In the genomic region with DNA sequence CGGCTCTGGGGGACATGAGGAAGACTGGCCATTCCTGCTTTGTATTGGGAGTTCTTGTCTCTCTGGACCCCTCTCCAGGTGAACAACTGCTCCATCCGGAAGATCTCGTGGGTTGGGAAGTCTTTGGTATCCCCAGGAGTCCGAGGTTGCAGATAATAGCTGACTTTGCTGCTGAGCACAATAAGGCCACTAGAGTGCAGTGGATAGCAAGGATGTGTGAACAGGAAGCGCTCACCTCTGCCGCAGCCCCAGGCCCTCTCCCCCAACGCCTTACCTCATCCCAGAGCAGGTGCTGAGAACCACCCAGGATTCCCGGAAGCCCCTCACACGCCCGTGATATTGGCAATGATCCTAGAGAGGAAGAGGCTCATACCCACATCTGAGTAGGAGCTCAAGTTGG, we compare ENCODE assay signal across 8 mouse cellular contexts. TPM values are rescaled to one million over a fixed set of nuclear protein-coding genes. Genes with fewer than 3 reads are reported as not detected.
DNase-seq lines count a peak whose midpoint lies in the region; ATAC-seq and TF ChIP-seq lines count a peak whose summit lies in the region.

No protein-coding gene starts in this region.

- H3K27ac ChIP-seq in bone marrow macrophage, adult 2 months (ENCODE audit: insufficient read depth, low read depth, low read length) = no peak overlapping the region
- no peak overlapping the region for H3K27ac ChIP-seq in hindbrain, embryonic 11.5 days (ENCODE audit: low read depth, low read length)
- no peak overlapping the region for H3K27ac ChIP-seq in liver, embryonic 12.5 days

- H3K27me3 ChIP-seq in hindbrain, embryonic 11.5 days (ENCODE audit: control insufficient read depth, insufficient read depth, low read length) = peaks cover 45% of the 10 kb centered on the region
- H3K27me3 ChIP-seq in liver, embryonic 12.5 days (replicated peaks) = peaks cover 98% of the 10 kb centered on the region

- H3K36me3 ChIP-seq in hindbrain, embryonic 11.5 days (ENCODE audit: control insufficient read depth, insufficient read depth, low read length) = no peaks in the 10 kb centered on the region
- H3K36me3 ChIP-seq in liver, embryonic 12.5 days = no peaks in the 10 kb centered on the region

- H3K4me3 ChIP-seq in bone marrow macrophage, adult 2 months (ENCODE audit: insufficient read depth, low read length) = peak overlapping the region; percentile 27; the same call in 1 of the 2 replicates
- H3K4me3 ChIP-seq in hindbrain, embryonic 11.5 days (ENCODE audit: low read depth, low read length) = no peak overlapping the region
- no peak overlapping the region for H3K4me3 ChIP-seq in liver, embryonic 12.5 days

- no peak for TF ChIP-seq POLR2A in bone marrow macrophage, adult 2 months (IDR thresholded peaks at IDR 0.05; ENCODE audit: borderline replicate concordance, low read depth, low read length)

- peaks cover 13% of the 10 kb centered on the region for H3K4me1 ChIP-seq in bone marrow macrophage, adult 2 months (ENCODE audit: control insufficient read depth, insufficient read depth, low read length)
- peaks cover 5% of the 10 kb centered on the region for H3K4me1 ChIP-seq in hindbrain, embryonic 11.5 days (replicated peaks; ENCODE audit: control insufficient read depth, insufficient read depth, low read length)
- peaks cover 52% of the 10 kb centered on the region for H3K4me1 ChIP-seq in liver, embryonic 12.5 days

- no peak overlapping the region for H3K4me2 ChIP-seq in hindbrain, embryonic 11.5 days (replicated peaks; ENCODE audit: low read depth, low read length)
- peak overlapping the region; percentile 14 for H3K4me2 ChIP-seq in liver, embryonic 12.5 days

- ATAC-seq in hindbrain, embryonic 11.5 days (ENCODE audit: low FRiP score) = peak; percentile 22; the same call in 1 of the 2 replicates
- ATAC-seq in liver, embryonic 12.5 days = no peak

- no peak overlapping the region for H3K9ac ChIP-seq in hindbrain, embryonic 11.5 days (ENCODE audit: low read depth, low read length)
- no peak overlapping the region for H3K9ac ChIP-seq in liver, embryonic 12.5 days

- H3K9me3 ChIP-seq in hindbrain, embryonic 11.5 days (ENCODE audit: control insufficient read depth, low read length) = no peaks in the 10 kb centered on the region
- H3K9me3 ChIP-seq in liver, embryonic 12.5 days (replicated peaks) = no peaks in the 10 kb centered on the region

- 4% methylated on average over 10 of the region's 10 CpGs for WGBS in hindbrain, embryonic 11.5 days
- 3% methylated on average over 10 of the region's 10 CpGs for WGBS in liver, embryonic 12.5 days (ENCODE audit: insufficient replicate concordance)

- DNase-seq in kidney, adult 8-10 months = peak; percentile 12 to 23
- no peak for DNase-seq in kidney, adult 18-20 months
- peak; percentile 55 for DNase-seq in hindbrain, embryonic 11.5 days (ENCODE audit: low spot score)
- DNase-seq in retina, postnatal 1 day = peak; percentile 63
- no peak for DNase-seq in left cerebral cortex, adult 9 months (ENCODE audit: low spot score in 2 of 2)
- DNase-seq in ovary, postnatal 36 days (ENCODE audit: low spot score) = no peak

- TF ChIP-seq CTCF in bone marrow macrophage, adult 2 months (IDR thresholded peaks at IDR 0.05; ENCODE audit: low read depth, low read length) = peak; percentile 74

RNA-seq across cellular contexts. Expression of a gene that starts 7.4 kb away (rescaled TPM):
- 12.8 and 13.6 TPM in 2 replicates for polyA plus RNA-seq in bone marrow macrophage, adult 2 months (2012; ENCODE audit: insufficient read depth, insufficient read length, missing spikeins)
- polyA plus RNA-seq in hindbrain, embryonic 11.5 days (2014; fragmentation: Nextera tagmentation; extraction: Ambion mirVana) = 0.54 and 0.66 TPM in 2 replicates
- 0.62 and 0.90 TPM in 2 replicates for polyA plus RNA-seq in liver, embryonic 12.5 days (2016; fragmentation: Nextera tagmentation; extraction: Ambion mirVana)

RNA-seq across cellular contexts. Expression of a gene that starts 13.3 kb away (rescaled TPM):
- 0.96 and 1.5 TPM in 2 replicates for polyA plus RNA-seq in bone marrow macrophage, adult 2 months (2012; ENCODE audit: insufficient read depth, insufficient read length, missing spikeins)
- 5.6 and 6.1 TPM in 2 replicates for polyA plus RNA-seq in hindbrain, embryonic 11.5 days (2014; fragmentation: Nextera tagmentation; extraction: Ambion mirVana)
- polyA plus RNA-seq in liver, embryonic 12.5 days (2016; fragmentation: Nextera tagmentation; extraction: Ambion mirVana) = 0.86 and 1.6 TPM in 2 replicates

RNA-seq across cellular contexts. Expression of a gene that starts 30.4 kb away (rescaled TPM):
- polyA plus RNA-seq in bone marrow macrophage, adult 2 months (2012; ENCODE audit: insufficient read depth, insufficient read length, missing spikeins) = 164 and 219 TPM in 2 replicates
- 0.10 and 0.15 TPM in 2 replicates for polyA plus RNA-seq in hindbrain, embryonic 11.5 days (2014; fragmentation: Nextera tagmentation; extraction: Ambion mirVana)
- 0.36 and 0.42 TPM in 2 replicates for polyA plus RNA-seq in liver, embryonic 12.5 days (2016; fragmentation: Nextera tagmentation; extraction: Ambion mirVana)

Comparison
In these comparisons a context has a peak if more than half of its experiments do, and no peak if none do; other contexts are left out.
1. DNase-seq: peak in kidney, adult 8-10 months (2 of 2), hindbrain, embryonic 11.5 days (single experiment) and retina, postnatal 1 day (single experiment); none in kidney, adult 18-20 months (single experiment), left cerebral cortex, adult 9 months (0 of 2) and ovary, postnatal 36 days (single experiment).
2. RNA of a gene that starts 30.4 kb away (polyA plus RNA-seq): 164 to 219 TPM in bone marrow macrophage, adult 2 months; 0.36 to 0.42 TPM in liver, embryonic 12.5 days and 0.10 to 0.15 TPM in hindbrain, embryonic 11.5 days; every median in the first group is over 100 times any median in the second.